Mouse (Mus musculus): Measurements from ENCODE around the gene Azi2.

DNA sequence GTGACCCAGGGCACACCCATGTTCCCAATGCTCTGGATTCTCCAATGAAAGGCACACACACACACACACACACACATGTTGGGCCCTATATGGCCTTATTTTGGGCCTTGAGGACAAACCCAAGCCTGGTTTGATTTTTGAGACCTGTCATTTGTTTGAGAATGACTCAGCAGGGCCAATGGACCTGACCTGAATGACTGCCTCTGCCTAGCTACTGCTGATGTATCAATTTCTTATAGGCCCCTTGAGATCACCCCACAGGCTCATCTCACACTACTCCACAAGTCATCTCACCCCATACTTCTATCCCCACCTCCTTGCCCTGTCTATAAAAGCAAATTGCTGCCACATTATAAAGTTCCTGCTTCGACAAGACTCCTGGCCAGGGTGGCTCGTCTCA, 61.5 kb downstream of the Azi2 start:
- TF ChIP-seq CTCF (IDR thresholded peaks at IDR 0.05; ENCODE audit: low read depth) (no peak), EP300 (IDR thresholded peaks at IDR 0.05; ENCODE audit: low read depth) (no peak)
